Mouse (Mus musculus) pancreas, adult 10 weeks (tissue): ENCODE measurements around the gene Krtap5-1. TPM values are rescaled to one million over a fixed set of nuclear protein-coding genes. Genes with fewer than 3 reads are reported as not detected.

Experiments used
- polyA plus RNA-seq: library from polyadenylated mRNA; stranded (reverse); fragments of 350-450 nt; fragmentation: Illumina TruSeq; extraction: RNeasy Lipid Tissue Mini Kit (QIAGEN cat#74804); gene quantifications from one replicate; pipeline ENCODE4 v1.2.3, GENCODE M21; 2015; ENCODE audit warnings: low read depth, low replicate concordance; ENCODE audit not compliant: insufficient read depth

The Krtap5-1 gene
- polyA plus RNA-seq: not detected

GRCm38 (mm10) chr7:142297018-142297417, at the start of gene Krtap5-1:
Gene Krtap5-1, minus strand, starts transcription at chr7:142297118.

GRCm38 (mm10) chr7:142303249-142303648, 6.3 kb upstream of the Krtap5-1 start, which contains the start of gene Krtap5-4:
Gene Krtap5-4, plus strand, starts transcription at chr7:142303549.

GRCm38 (mm10) chr7:142274263-142274662, 22.7 kb downstream of the Krtap5-1 start, which contains the start of gene Gm4559:
Gene Gm4559, minus strand, starts transcription at chr7:142274363.

GRCm38 (mm10) chr7:142258254-142258653, 38.7 kb downstream of the Krtap5-1 start, which contains the start of gene Gm2431:
Gene Gm2431, minus strand, starts transcription at chr7:142258354.

Other genes with a start within 250 kb of the Krtap5-1 start
- gene Mob2, start 236.1 kb downstream of the Krtap5-1 start, polyA plus RNA-seq: 23.7 TPM
- 2.1 TPM for gene Dusp8, start 201.3 kb downstream of the Krtap5-1 start, polyA plus RNA-seq
- not detected for gene Gm45618, start 176.4 kb downstream of the Krtap5-1 start, polyA plus RNA-seq
- gene Gm39115, start 161.1 kb downstream of the Krtap5-1 start, polyA plus RNA-seq: not detected
- gene Gm45337, start 152.5 kb downstream of the Krtap5-1 start, polyA plus RNA-seq: not detected
- not detected for gene Gm29735, start 140.0 kb downstream of the Krtap5-1 start, polyA plus RNA-seq
- not detected for gene Gm4553, start 131.4 kb downstream of the Krtap5-1 start, polyA plus RNA-seq
- gene Krtap5-2, start 121.1 kb downstream of the Krtap5-1 start, polyA plus RNA-seq: not detected
- gene Gm10153, start 106.7 kb downstream of the Krtap5-1 start, polyA plus RNA-seq: not detected
- not detected for gene Krtap5-3, start 95.8 kb downstream of the Krtap5-1 start, polyA plus RNA-seq
- not detected for gene Gm7579, start 85.3 kb downstream of the Krtap5-1 start, polyA plus RNA-seq
- gene Krtap5-5, start 67.1 kb downstream of the Krtap5-1 start, polyA plus RNA-seq: not detected
- not detected for gene Gm40460, start 56.0 kb downstream of the Krtap5-1 start, polyA plus RNA-seq
- gene Gm2431, start 38.8 kb downstream of the Krtap5-1 start, polyA plus RNA-seq: not detected
- gene Gm4559, start 22.8 kb downstream of the Krtap5-1 start, polyA plus RNA-seq: not detected
- gene Krtap5-4, start 6.4 kb upstream of the Krtap5-1 start, polyA plus RNA-seq: not detected
- not detected for gene Ifitm10, start 76.6 kb upstream of the Krtap5-1 start, polyA plus RNA-seq
- not detected for gene Gm49369, start 85.5 kb upstream of the Krtap5-1 start, polyA plus RNA-seq
- 108 TPM for gene Ctsd, start 90.9 kb upstream of the Krtap5-1 start, polyA plus RNA-seq
- gene Syt8, start 137.7 kb upstream of the Krtap5-1 start, polyA plus RNA-seq: not detected
- gene Tnni2, start 144.7 kb upstream of the Krtap5-1 start, polyA plus RNA-seq: not detected
- gene Lsp1, start 163.7 kb upstream of the Krtap5-1 start, polyA plus RNA-seq: 26.2 TPM
- gene Tnnt3, start 201.7 kb upstream of the Krtap5-1 start, polyA plus RNA-seq: not detected
- 17.2 TPM for gene Mrpl23, start 235.6 kb upstream of the Krtap5-1 start, polyA plus RNA-seq